18 mouse cellular contexts compared by ENCODE assay signal in the genomic region with DNA sequence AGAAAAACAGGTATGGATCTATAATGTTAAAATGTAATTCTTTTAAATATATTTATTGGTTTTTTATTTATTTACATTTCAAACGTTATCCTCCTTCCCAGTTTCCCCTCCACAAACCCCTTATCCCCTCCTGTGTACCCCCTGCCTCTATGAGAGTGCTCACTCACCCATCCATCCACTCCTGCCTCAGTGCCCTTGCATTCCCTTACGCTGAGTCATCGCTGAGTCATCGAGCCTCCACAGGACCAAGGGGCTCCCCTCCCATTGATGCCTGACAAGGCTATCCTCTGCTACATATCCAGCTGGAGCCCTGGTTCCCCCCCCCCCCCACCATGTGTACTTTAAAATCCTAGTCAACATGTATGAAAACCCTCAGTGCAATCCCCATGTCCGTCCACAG.
A peak's percentile ranks its signal among the peaks of the same experiment; 100 is the strongest.
DNase-seq lines count a peak whose midpoint lies in the region; ATAC-seq and TF ChIP-seq lines count a peak whose summit lies in the region.
"Had no signal": no experiment of that assay in that cellular context is flagged by ENCODE, and none has a peak within 500 bp of the region (broad histone marks: within the 10 kb centered on the region; RNA-seq: fewer than 3 reads in every experiment).

No protein-coding gene starts in this region.

- no peak for TF ChIP-seq EP300 in liver, embryonic 14.5 days (IDR thresholded peaks at IDR 0.05; ENCODE audit: low read depth)

- H3K9ac ChIP-seq in forebrain, embryonic 15.5 days (replicated peaks), result no peak overlapping the region
- no peak overlapping the region for H3K9ac ChIP-seq in forebrain, embryonic 16.5 days (replicated peaks; ENCODE audit: low read depth, low read length)
- no peak overlapping the region for H3K9ac ChIP-seq in kidney, postnatal 0 days (ENCODE audit: low read depth, low read length)
- H3K9ac ChIP-seq in midbrain, embryonic 13.5 days (replicated peaks), result no peak overlapping the region
- H3K9ac ChIP-seq in midbrain, postnatal 0 days (replicated peaks; ENCODE audit: low read length, poor library complexity, severe bottlenecking), result no peak overlapping the region
- H3K9ac ChIP-seq in liver, embryonic 14.5 days (replicated peaks), result no peak overlapping the region
- no peak overlapping the region for H3K9ac ChIP-seq in heart, embryonic 11.5 days (ENCODE audit: low read depth, low read length)
- H3K9ac ChIP-seq: forebrain, embryonic 12.5 days; limb, embryonic 15.5 days; lung, embryonic 15.5 days had no signal

- H3K4me3 ChIP-seq in forebrain, embryonic 15.5 days, result no peak overlapping the region
- H3K4me3 ChIP-seq in forebrain, embryonic 16.5 days (replicated peaks; ENCODE audit: low read length), result no peak overlapping the region
- H3K4me3 ChIP-seq in kidney, postnatal 0 days (replicated peaks; ENCODE audit: low read depth, low read length), result no peak overlapping the region
- H3K4me3 ChIP-seq in kidney, adult 2 months (ENCODE audit: insufficient read depth, low read depth, low read length), result no peak overlapping the region
- H3K4me3 ChIP-seq in midbrain, embryonic 13.5 days (replicated peaks), result no peak overlapping the region
- H3K4me3 ChIP-seq in midbrain, postnatal 0 days (ENCODE audit: low read depth, low read length), result no peak overlapping the region
- no peak overlapping the region for H3K4me3 ChIP-seq in liver, embryonic 14.5 days (ENCODE audit: insufficient read depth in 1 of 2, low read depth in 2 of 2, low read length in 2 of 2)
- H3K4me3 ChIP-seq in heart, embryonic 11.5 days (ENCODE audit: low read depth, low read length), result no peak overlapping the region
- H3K4me3 ChIP-seq: forebrain, embryonic 12.5 days; heart, embryonic 10.5 days; limb, embryonic 15.5 days; lung, embryonic 15.5 days had no signal

- WGBS in forebrain, embryonic 15.5 days, result 74% methylated on average over 5 of the region's 5 CpGs
- WGBS in forebrain, embryonic 16.5 days, result 71% methylated on average over 5 of the region's 5 CpGs
- WGBS in kidney, postnatal 0 days, result 73% methylated on average over 5 of the region's 5 CpGs
- WGBS in kidney, adult 2 months, result 57% methylated on average over 5 of the region's 5 CpGs
- 72% methylated on average over 5 of the region's 5 CpGs for WGBS in midbrain, embryonic 13.5 days
- WGBS in midbrain, postnatal 0 days, result 67% methylated on average over 5 of the region's 5 CpGs
- 39% methylated on average over 5 of the region's 5 CpGs for WGBS in liver, embryonic 14.5 days (ENCODE audit: insufficient replicate concordance)
- 53% methylated on average over 5 of the region's 5 CpGs for WGBS in heart, embryonic 11.5 days (ENCODE audit: insufficient replicate concordance)

- no peaks in the 10 kb centered on the region for H3K9me3 ChIP-seq in forebrain, embryonic 15.5 days
- 0 out of 2 replicates have a peak, but pooled peaks cover 2% of the 10 kb centered on the region for H3K9me3 ChIP-seq in forebrain, embryonic 16.5 days (ENCODE audit: control insufficient read depth, low read length)
- H3K9me3 ChIP-seq in kidney, postnatal 0 days (replicated peaks; ENCODE audit: low read length), result no peaks in the 10 kb centered on the region
- no peaks in the 10 kb centered on the region for H3K9me3 ChIP-seq in midbrain, embryonic 13.5 days
- H3K9me3 ChIP-seq in midbrain, postnatal 0 days (ENCODE audit: low read length), result no peaks in the 10 kb centered on the region
- no peaks in the 10 kb centered on the region for H3K9me3 ChIP-seq in liver, embryonic 14.5 days (ENCODE audit: control insufficient read depth, low read length)
- H3K9me3 ChIP-seq in heart, embryonic 11.5 days (replicated peaks; ENCODE audit: control insufficient read depth, low read length), result no peaks in the 10 kb centered on the region
- H3K9me3 ChIP-seq: forebrain, embryonic 12.5 days; heart, embryonic 10.5 days; limb, embryonic 15.5 days; lung, embryonic 15.5 days had no signal

- ATAC-seq in forebrain, embryonic 15.5 days (replicated peaks), result 0 out of 2 replicates have a peak, but pooled peaks have one; percentile 29
- no peak for ATAC-seq in forebrain, embryonic 16.5 days
- ATAC-seq in kidney, postnatal 0 days (replicated peaks; ENCODE audit: low FRiP score, low read depth), result peak; percentile 61
- 0 out of 2 replicates have a peak, but pooled peaks have one; percentile 10 for ATAC-seq in midbrain, embryonic 13.5 days
- ATAC-seq in midbrain, postnatal 0 days (ENCODE audit: low FRiP score), result no peak
- peak; percentile 51; the same call in 1 of the 2 replicates for ATAC-seq in liver, embryonic 14.5 days (ENCODE audit: insufficient read depth)
- no peak for ATAC-seq in heart, embryonic 11.5 days (replicated peaks; ENCODE audit: insufficient number of reproducible peaks, low FRiP score, low TSS enrichment)
- ATAC-seq: intestine, embryonic 16.5 days had no signal

- DNase-seq in kidney, postnatal 0 days (ENCODE audit: low spot score), result no peak
- DNase-seq in kidney, adult 2 months, result no peak
- DNase-seq in midbrain, postnatal 0 days (ENCODE audit: low spot score), result no peak
- DNase-seq in liver, embryonic 14.5 days (ENCODE audit: low read depth in 3 of 3, low spot score in 3 of 3), result no peak
- DNase-seq: cerebellum, adult 11 months; cerebellum, adult 9-11 months; gastrocnemius, postnatal 10 days; layer of hippocampus, adult 9-11 months; lung, postnatal 4 days had no signal

- H3K4me2 ChIP-seq in forebrain, embryonic 15.5 days (replicated peaks), result no peak overlapping the region
- H3K4me2 ChIP-seq in forebrain, embryonic 16.5 days (ENCODE audit: low read length), result no peak overlapping the region
- no peak overlapping the region for H3K4me2 ChIP-seq in kidney, postnatal 0 days (ENCODE audit: low read length)
- no peak overlapping the region for H3K4me2 ChIP-seq in midbrain, embryonic 13.5 days (replicated peaks)
- no peak overlapping the region for H3K4me2 ChIP-seq in midbrain, postnatal 0 days (ENCODE audit: low read depth, low read length, poor library complexity, severe bottlenecking)
- H3K4me2 ChIP-seq in liver, embryonic 14.5 days (ENCODE audit: low read depth), result no peak overlapping the region
- no peak overlapping the region for H3K4me2 ChIP-seq in heart, embryonic 11.5 days
- H3K4me2 ChIP-seq: forebrain, embryonic 12.5 days; limb, embryonic 15.5 days; lung, embryonic 15.5 days had no signal

- TF ChIP-seq POLR2A in kidney, adult 2 months (IDR thresholded peaks at IDR 0.05; ENCODE audit: low read depth, low read length), result no peak

- no peaks in the 10 kb centered on the region for H3K4me1 ChIP-seq in forebrain, embryonic 15.5 days
- no peaks in the 10 kb centered on the region for H3K4me1 ChIP-seq in forebrain, embryonic 16.5 days (replicated peaks; ENCODE audit: control insufficient read depth, insufficient read depth, low read length)
- no peaks in the 10 kb centered on the region for H3K4me1 ChIP-seq in kidney, postnatal 0 days (replicated peaks; ENCODE audit: insufficient read depth, low read length)
- H3K4me1 ChIP-seq in kidney, adult 2 months (ENCODE audit: control insufficient read depth, insufficient read depth, low read length), result no peaks in the 10 kb centered on the region
- no peaks in the 10 kb centered on the region for H3K4me1 ChIP-seq in midbrain, embryonic 13.5 days (replicated peaks)
- no peaks in the 10 kb centered on the region for H3K4me1 ChIP-seq in midbrain, postnatal 0 days (ENCODE audit: insufficient read depth, low read length)
- H3K4me1 ChIP-seq in liver, embryonic 14.5 days (replicated peaks; ENCODE audit: control insufficient read depth in 2 of 2, insufficient read depth in 2 of 2, low read length in 1 of 2), result no peaks in the 10 kb centered on the region
- no peaks in the 10 kb centered on the region for H3K4me1 ChIP-seq in heart, embryonic 11.5 days (ENCODE audit: control insufficient read depth, insufficient read depth, low read length)
- H3K4me1 ChIP-seq: forebrain, embryonic 12.5 days; heart, embryonic 10.5 days; limb, embryonic 15.5 days; lung, embryonic 15.5 days had no signal

- no peak for TF ChIP-seq CTCF in kidney, postnatal 0 days (IDR thresholded peaks at IDR 0.05; ENCODE audit: low read depth)
- no peak for TF ChIP-seq CTCF in kidney, adult 2 months (conservative IDR thresholded peaks at IDR 0.05; ENCODE audit: insufficient read depth, insufficient read length, low read depth, low read length)
- no peak for TF ChIP-seq CTCF in midbrain, postnatal 0 days (IDR thresholded peaks at IDR 0.05)
- no peak for TF ChIP-seq CTCF in liver, embryonic 14.5 days (IDR thresholded peaks at IDR 0.05; ENCODE audit: low read depth)

- H3K27me3 ChIP-seq in forebrain, embryonic 15.5 days, result no peaks in the 10 kb centered on the region
- no peaks in the 10 kb centered on the region for H3K27me3 ChIP-seq in forebrain, embryonic 16.5 days (replicated peaks; ENCODE audit: control insufficient read depth, insufficient read depth, low read length)
- H3K27me3 ChIP-seq in kidney, postnatal 0 days (ENCODE audit: insufficient read depth, low read length), result no peaks in the 10 kb centered on the region
- no peaks in the 10 kb centered on the region for H3K27me3 ChIP-seq in kidney, adult 2 months (replicated peaks; ENCODE audit: control insufficient read depth, insufficient read depth, low read length)
- H3K27me3 ChIP-seq in midbrain, embryonic 13.5 days, result no peaks in the 10 kb centered on the region
- H3K27me3 ChIP-seq in midbrain, postnatal 0 days (ENCODE audit: insufficient read depth, low read length), result no peaks in the 10 kb centered on the region
- H3K27me3 ChIP-seq in liver, embryonic 14.5 days (ENCODE audit: control insufficient read depth, insufficient read depth, low read length), result no peaks in the 10 kb centered on the region
- H3K27me3 ChIP-seq in heart, embryonic 11.5 days (ENCODE audit: control insufficient read depth, insufficient read depth, low read length), result no peaks in the 10 kb centered on the region
- H3K27me3 ChIP-seq: forebrain, embryonic 12.5 days; limb, embryonic 15.5 days; lung, embryonic 15.5 days had no signal

- no peak overlapping the region for H3K27ac ChIP-seq in forebrain, embryonic 15.5 days (replicated peaks)
- no peak overlapping the region for H3K27ac ChIP-seq in forebrain, embryonic 16.5 days (ENCODE audit: low read length)
- no peak overlapping the region for H3K27ac ChIP-seq in kidney, postnatal 0 days
- no peak overlapping the region for H3K27ac ChIP-seq in kidney, adult 2 months (ENCODE audit: insufficient read depth, low read depth, low read length)
- H3K27ac ChIP-seq in midbrain, embryonic 13.5 days, result no peak overlapping the region
- no peak overlapping the region for H3K27ac ChIP-seq in midbrain, postnatal 0 days (ENCODE audit: low read depth, low read length)
- no peak overlapping the region for H3K27ac ChIP-seq in liver, embryonic 14.5 days
- H3K27ac ChIP-seq in heart, embryonic 11.5 days (ENCODE audit: low read depth, low read length), result no peak overlapping the region
- H3K27ac ChIP-seq: forebrain, embryonic 12.5 days; heart, embryonic 10.5 days; limb, embryonic 15.5 days; lung, embryonic 15.5 days had no signal

- no peaks in the 10 kb centered on the region for H3K36me3 ChIP-seq in forebrain, embryonic 15.5 days
- H3K36me3 ChIP-seq in forebrain, embryonic 16.5 days (ENCODE audit: control insufficient read depth, insufficient read depth), result no peaks in the 10 kb centered on the region
- H3K36me3 ChIP-seq in kidney, postnatal 0 days (ENCODE audit: insufficient read depth, low read length), result no peaks in the 10 kb centered on the region
- no peaks in the 10 kb centered on the region for H3K36me3 ChIP-seq in kidney, adult 2 months (ENCODE audit: control insufficient read depth, insufficient read depth, low read length)
- no peaks in the 10 kb centered on the region for H3K36me3 ChIP-seq in midbrain, embryonic 13.5 days
- no peaks in the 10 kb centered on the region for H3K36me3 ChIP-seq in midbrain, postnatal 0 days (ENCODE audit: insufficient read depth, low read length)
- H3K36me3 ChIP-seq in liver, embryonic 14.5 days (replicated peaks; ENCODE audit: control insufficient read depth, insufficient read depth, low read depth), result no peaks in the 10 kb centered on the region
- H3K36me3 ChIP-seq in heart, embryonic 11.5 days (ENCODE audit: control insufficient read depth, insufficient read depth, low read length), result no peaks in the 10 kb centered on the region
- H3K36me3 ChIP-seq: forebrain, embryonic 12.5 days; heart, embryonic 10.5 days; limb, embryonic 15.5 days; lung, embryonic 15.5 days had no signal

Comparison
In these comparisons a context has a peak if more than half of its experiments do, and no peak if none do; other contexts are left out.
1. ATAC-seq: peak in forebrain, embryonic 15.5 days (single experiment), kidney, postnatal 0 days (single experiment), midbrain, embryonic 13.5 days (single experiment) and liver, embryonic 14.5 days (single experiment); none in forebrain, embryonic 16.5 days (single experiment), midbrain, postnatal 0 days (single experiment) and heart, embryonic 11.5 days (single experiment).